In genomic region chr11:53820516-53821170, GRCm38 (mm10) we compare ENCODE assay signal across 17 mouse cellular contexts. TPM values are rescaled to one million over a fixed set of nuclear protein-coding genes. Genes with fewer than 3 reads are reported as not detected.
"Had no signal": no experiment of that assay in that cellular context is flagged by ENCODE, and none has a peak within 500 bp of the region (broad histone marks: within the 10 kb centered on the region; RNA-seq: fewer than 3 reads in every experiment).

No protein-coding gene starts in this region.

- H3K27me3 ChIP-seq: limb, embryonic 12.5 days; liver, embryonic 13.5 days; midbrain, embryonic 12.5 days; neural tube, embryonic 15.5 days had no signal

- DNase-seq: kidney, adult 2 months; kidney, postnatal 36 days; layer of hippocampus, adult 9-11 months; layer of hippocampus, postnatal 36 days; liver; liver, embryonic 13.5 days; lung, adult 18-20 months; right cerebral cortex, postnatal 4 days; spleen, adult 18-20 months; thymus, adult 18-20 months; thymus, postnatal 25 days had no signal

- H3K4me3 ChIP-seq: limb, embryonic 12.5 days; liver, embryonic 13.5 days; midbrain, embryonic 12.5 days; myocyte; neural tube, embryonic 15.5 days had no signal

- H3K4me2 ChIP-seq: limb, embryonic 12.5 days; liver, embryonic 13.5 days; midbrain, embryonic 12.5 days; neural tube, embryonic 15.5 days had no signal

- H3K4me1 ChIP-seq: liver, embryonic 13.5 days; midbrain, embryonic 12.5 days; neural tube, embryonic 15.5 days had no signal

- H3K9ac ChIP-seq: limb, embryonic 12.5 days; liver, embryonic 13.5 days; midbrain, embryonic 12.5 days; neural tube, embryonic 15.5 days had no signal

- H3K36me3 ChIP-seq: limb, embryonic 12.5 days; liver, embryonic 13.5 days; midbrain, embryonic 12.5 days; neural tube, embryonic 15.5 days had no signal

- ATAC-seq: midbrain, embryonic 16.5 days had no signal

- H3K9me3 ChIP-seq: limb, embryonic 12.5 days; liver, embryonic 13.5 days; midbrain, embryonic 12.5 days; neural tube, embryonic 15.5 days had no signal

- H3K27ac ChIP-seq: limb, embryonic 12.5 days; liver, embryonic 13.5 days; midbrain, embryonic 12.5 days; neural tube, embryonic 15.5 days had no signal

RNA-seq across cellular contexts. Expression of gene Gm12216, which starts 38.4 kb away (rescaled TPM):
- polyA plus RNA-seq: neural tube, embryonic 11.5 days had no signal

RNA-seq across cellular contexts. Expression of gene Gm17334, which starts 47.7 kb away (rescaled TPM):
- polyA plus RNA-seq: liver, embryonic 13.5 days; midbrain, embryonic 12.5 days; midbrain, embryonic 16.5 days; neural tube, embryonic 11.5 days; neural tube, embryonic 15.5 days had no signal
